Mouse (Mus musculus) liver, embryonic 14.5 days (tissue): Measurements from ENCODE around the gene Zcchc2.

Experiments used
- CTCF ChIP-seq: IDR thresholded peaks from 2 replicates; pipeline ENCODE4 v1.5.1; 2016; ENCODE audit warnings: antibody characterized with exemption, low read depth, control low read depth
- EP300 ChIP-seq: IDR thresholded peaks from 2 replicates; pipeline ENCODE4 v1.6.1; 2016; ENCODE audit warnings: antibody characterized with exemption, low read depth

DNA sequence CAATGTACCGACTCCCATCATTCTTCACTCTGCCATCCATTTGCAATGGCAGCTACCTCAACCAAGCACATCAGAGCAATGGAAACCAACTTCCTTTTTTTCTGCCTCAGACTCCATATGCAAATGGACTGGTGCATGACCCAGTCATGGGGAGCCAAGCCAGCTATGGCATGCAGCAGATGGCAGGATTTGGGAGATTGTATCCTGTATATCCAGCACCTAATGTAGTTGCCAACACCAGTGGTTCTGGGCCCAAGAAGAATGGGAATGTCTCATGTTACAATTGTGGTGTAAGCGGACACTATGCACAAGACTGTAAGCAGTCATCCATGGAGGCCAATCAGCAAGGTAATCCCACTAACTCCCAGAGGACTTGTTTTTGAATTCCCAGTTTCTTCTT lies 40.7 kb downstream of the Zcchc2 start:
- TF ChIP-seq EP300 (no peak), CTCF (no peak)
